Mouse (Mus musculus): ENCODE data around the gene Olfr770. TPM values are rescaled to one million over a fixed set of nuclear protein-coding genes. Genes with fewer than 3 reads are reported as not detected.

Gene Olfr770
- polyA plus RNA-seq, 1 experiment from 2014 or later = not detected

Other genes starting within 250 kb of the Olfr770 start
- 10.5 and 11.5 TPM in 2 replicates for gene Gdf11, start 247.3 kb downstream of the Olfr770 start, polyA plus RNA-seq (2014; fragmentation: Nextera tagmentation; extraction: Ambion mirVana)
- gene Cd63, start 238.0 kb downstream of the Olfr770 start, polyA plus RNA-seq (2014; fragmentation: Nextera tagmentation; extraction: Ambion mirVana) = 215 and 216 TPM in 2 replicates
- 11.6 and 12.1 TPM in 2 replicates for gene Rdh5, start 216.1 kb downstream of the Olfr770 start, polyA plus RNA-seq (2014; fragmentation: Nextera tagmentation; extraction: Ambion mirVana)
- gene Bloc1s1, start 215.0 kb downstream of the Olfr770 start, polyA plus RNA-seq (2014; fragmentation: Nextera tagmentation; extraction: Ambion mirVana) = 260 and 269 TPM in 2 replicates
- 1.7 and 3.0 TPM in 2 replicates for gene Itga7, start 205.2 kb downstream of the Olfr770 start, polyA plus RNA-seq (2014; fragmentation: Nextera tagmentation; extraction: Ambion mirVana)
- not detected in 2 replicates for gene Mettl7b, start 178.0 kb downstream of the Olfr770 start, polyA plus RNA-seq (2014; fragmentation: Nextera tagmentation; extraction: Ambion mirVana)
- not detected in 2 replicates for gene Olfr9, start 149.6 kb downstream of the Olfr770 start, polyA plus RNA-seq (2014; fragmentation: Nextera tagmentation; extraction: Ambion mirVana)
- not detected in 2 replicates for gene Olfr763, start 128.2 kb downstream of the Olfr770 start, polyA plus RNA-seq (2014; fragmentation: Nextera tagmentation; extraction: Ambion mirVana)
- not detected in 2 replicates for gene Olfr764-ps1, start 99.1 kb downstream of the Olfr770 start, polyA plus RNA-seq (2014; fragmentation: Nextera tagmentation; extraction: Ambion mirVana)
- gene Olfr765, start 89.0 kb downstream of the Olfr770 start, polyA plus RNA-seq (2014; fragmentation: Nextera tagmentation; extraction: Ambion mirVana) = not detected in 2 replicates
- not detected in 2 replicates for gene Olfr766-ps1, start 70.0 kb downstream of the Olfr770 start, polyA plus RNA-seq (2014; fragmentation: Nextera tagmentation; extraction: Ambion mirVana)
- not detected in 2 replicates for gene Olfr767, start 56.1 kb downstream of the Olfr770 start, polyA plus RNA-seq (2014; fragmentation: Nextera tagmentation; extraction: Ambion mirVana)
- not detected in 2 replicates for gene Olfr768, start 39.6 kb downstream of the Olfr770 start, polyA plus RNA-seq (2014; fragmentation: Nextera tagmentation; extraction: Ambion mirVana)
- not detected in 2 replicates for gene Olfr769, start 21.1 kb downstream of the Olfr770 start, polyA plus RNA-seq (2014; fragmentation: Nextera tagmentation; extraction: Ambion mirVana)
- gene Olfr771, start 25.8 kb upstream of the Olfr770 start, polyA plus RNA-seq (2014; fragmentation: Nextera tagmentation; extraction: Ambion mirVana) = not detected in 2 replicates
- gene Olfr772, start 38.9 kb upstream of the Olfr770 start, polyA plus RNA-seq (2014; fragmentation: Nextera tagmentation; extraction: Ambion mirVana) = not detected in 2 replicates
- gene Olfr773, start 48.4 kb upstream of the Olfr770 start, polyA plus RNA-seq (2014; fragmentation: Nextera tagmentation; extraction: Ambion mirVana) = not detected in 2 replicates
- not detected in 2 replicates for gene Olfr774, start 97.2 kb upstream of the Olfr770 start, polyA plus RNA-seq (2014; fragmentation: Nextera tagmentation; extraction: Ambion mirVana)
- not detected in 2 replicates for gene Olfr775, start 109.4 kb upstream of the Olfr770 start, polyA plus RNA-seq (2014; fragmentation: Nextera tagmentation; extraction: Ambion mirVana)
- gene Olfr776, start 120.1 kb upstream of the Olfr770 start, polyA plus RNA-seq (2014; fragmentation: Nextera tagmentation; extraction: Ambion mirVana) = not detected in 2 replicates
- gene Olfr777, start 132.5 kb upstream of the Olfr770 start, polyA plus RNA-seq (2014; fragmentation: Nextera tagmentation; extraction: Ambion mirVana) = not detected in 2 replicates
- not detected in 2 replicates for gene Olfr780, start 179.1 kb upstream of the Olfr770 start, polyA plus RNA-seq (2014; fragmentation: Nextera tagmentation; extraction: Ambion mirVana)
- not detected in 2 replicates for gene Olfr781, start 189.9 kb upstream of the Olfr770 start, polyA plus RNA-seq (2014; fragmentation: Nextera tagmentation; extraction: Ambion mirVana)
- gene Olfr782, start 209.9 kb upstream of the Olfr770 start, polyA plus RNA-seq (2014; fragmentation: Nextera tagmentation; extraction: Ambion mirVana) = not detected in 2 replicates
- gene Olfr784, start 245.1 kb upstream of the Olfr770 start, polyA plus RNA-seq (2014; fragmentation: Nextera tagmentation; extraction: Ambion mirVana) = 0.04 TPM in 1 of 2 replicates, not detected in the other

Measured in hindbrain, embryonic 11.5 days (tissue).